Mouse (Mus musculus) lung, embryonic 14.5 days (tissue): ENCODE results near the gene Tom1l2. TPM values are rescaled to one million over a fixed set of nuclear protein-coding genes. Genes with fewer than 3 reads are reported as not detected.

Source experiments
- ATAC-seq: fragments of 200-750 bp; cut with Nextera tagmentation; 2 replicates; pipeline ENCODE4 v1.8.0; 2017; ENCODE audit warnings: mild to moderate bottlenecking, moderate TSS enrichment, moderate library complexity; ENCODE audit not compliant: insufficient read depth
- DNase-seq: peaks from one replicate; pipeline ENCODE4 v3.0.0-alpha.2; 2015
- H3K27ac ChIP-seq: fragments of 300-500 bp; sonication (generic); 2 replicates; pipeline ENCODE4 v1.5.1; 2014; ENCODE audit warnings: low read depth, mild to moderate bottlenecking, moderate library complexity
- H3K27me3 ChIP-seq: fragments of 300-500 bp; sonication (generic); 2 replicates; pipeline ENCODE4 v1.6.1; 2014; ENCODE audit warnings: low read length, control low read depth; ENCODE audit not compliant: insufficient read depth
- H3K36me3 ChIP-seq: fragments of 300-500 bp; sonication (generic); 2 replicates; pipeline ENCODE4 v1.6.1; 2014; ENCODE audit warnings: control low read depth; ENCODE audit not compliant: insufficient read depth
- H3K4me1 ChIP-seq: fragments of 300-500 bp; sonication (generic); 2 replicates; pipeline ENCODE4 v1.6.1; 2014; ENCODE audit warnings: antibody characterized with exemption, control low read depth; ENCODE audit not compliant: insufficient read depth
- H3K4me2 ChIP-seq: fragments of 300-500 bp; sonication (generic); 2 replicates; pipeline ENCODE4 v1.6.1; 2014; ENCODE audit warnings: mild to moderate bottlenecking
- H3K4me3 ChIP-seq: fragments of 300-500 bp; sonication (generic); 2 replicates; pipeline ENCODE4 v1.5.1; 2014; ENCODE audit warnings: low read depth, low read length
- H3K9ac ChIP-seq: fragments of 300-500 bp; sonication (generic); 2 replicates; pipeline ENCODE4 v1.6.1; 2014
- H3K9me3 ChIP-seq: fragments of 300-500 bp; sonication (generic); 2 replicates; pipeline ENCODE4 v1.6.1; 2016; ENCODE audit warnings: low read depth, low read length, control low read depth
- CTCF ChIP-seq: IDR thresholded peaks from 2 replicates; pipeline ENCODE4 v1.5.1; 2016; ENCODE audit warnings: antibody characterized with exemption, low read depth
- WGBS: fragments of 180-500 bp; shearing (Covaris S2); extraction: QIAGEN DNeasy Blood & Tissue Kit; methylation state at CpG from one replicate; pipeline ENCODE4 v1.1.7; 2014; 5-methylcytosine and 5-hydroxymethylcytosine counted together
- polyA plus RNA-seq: library from polyadenylated mRNA; unstranded; fragments of >200 nt; fragmentation: Nextera tagmentation; extraction: Ambion mirVana; gene quantifications from 2 replicates; pipeline ENCODE4 v1.2.1, GENCODE M21; 2014

Gene Tom1l2
- polyA plus RNA-seq, 1 experiment from 2014 or later, result 20.6 TPM

DNA sequence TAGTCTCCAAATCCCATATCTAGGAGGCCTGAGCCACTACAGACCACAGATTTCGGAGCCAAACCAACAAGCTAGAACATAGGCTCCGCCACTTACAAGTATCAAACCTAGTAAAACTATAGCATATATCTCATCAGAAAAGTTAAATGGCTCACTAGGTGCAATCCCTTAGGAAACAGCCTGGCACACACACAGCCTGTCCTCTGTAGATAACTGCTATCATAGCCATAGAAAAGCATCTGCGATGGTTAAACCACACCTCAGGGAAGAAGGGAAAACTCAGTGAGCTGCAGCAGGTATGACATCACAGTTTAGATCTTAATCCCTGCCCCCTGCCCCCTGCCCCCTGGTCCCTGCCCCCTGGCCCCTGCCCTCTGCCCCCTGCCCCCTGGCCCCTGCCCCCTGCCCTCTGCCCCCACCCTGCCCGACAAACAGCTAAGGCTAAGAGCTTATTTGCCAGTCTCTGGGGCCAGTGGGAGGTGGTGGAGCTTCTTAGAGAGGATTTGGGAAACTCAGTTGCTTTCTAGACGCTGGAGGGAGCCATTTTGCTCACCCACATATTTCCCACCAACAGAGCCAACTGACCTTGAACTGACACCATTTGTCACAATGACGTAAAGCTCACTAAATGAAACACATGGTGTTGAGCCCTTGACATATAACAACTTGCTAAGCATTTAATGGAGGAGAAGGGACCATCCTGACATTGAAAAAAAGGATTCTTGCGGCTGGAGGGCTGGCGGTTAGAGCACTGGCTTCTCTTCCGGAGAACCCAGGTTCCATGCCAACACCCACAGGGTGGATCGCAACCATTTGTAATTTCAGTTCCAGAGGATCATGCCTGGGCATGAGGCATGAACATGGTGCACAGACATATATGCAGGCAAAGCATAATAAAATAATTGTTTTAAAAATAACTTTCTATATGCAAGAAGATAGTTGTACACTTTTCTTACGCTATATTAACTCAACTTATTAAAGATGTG, 72.0 kb downstream of the Tom1l2 start:
- H3K4me1 ChIP-seq, result peaks cover 18% of the 10 kb centered on the region
- H3K27ac ChIP-seq, result peak overlapping the region; percentile 36; the same call in 1 of the 2 replicates
- no peak overlapping the region for H3K4me2 ChIP-seq
- DNase-seq (peak; percentile 82), ATAC-seq (no peak)
- no peak overlapping the region for H3K9ac ChIP-seq
- H3K27me3 ChIP-seq, result no peaks in the 10 kb centered on the region
- no peaks in the 10 kb centered on the region for H3K9me3 ChIP-seq
- no peaks in the 10 kb centered on the region for H3K36me3 ChIP-seq
- WGBS, result 61% methylated on average over 11 of the region's 11 CpGs
- peak; percentile 20; the same call in 1 of the 2 replicates for TF ChIP-seq CTCF
- H3K4me3 ChIP-seq, result no peak overlapping the region

DNA sequence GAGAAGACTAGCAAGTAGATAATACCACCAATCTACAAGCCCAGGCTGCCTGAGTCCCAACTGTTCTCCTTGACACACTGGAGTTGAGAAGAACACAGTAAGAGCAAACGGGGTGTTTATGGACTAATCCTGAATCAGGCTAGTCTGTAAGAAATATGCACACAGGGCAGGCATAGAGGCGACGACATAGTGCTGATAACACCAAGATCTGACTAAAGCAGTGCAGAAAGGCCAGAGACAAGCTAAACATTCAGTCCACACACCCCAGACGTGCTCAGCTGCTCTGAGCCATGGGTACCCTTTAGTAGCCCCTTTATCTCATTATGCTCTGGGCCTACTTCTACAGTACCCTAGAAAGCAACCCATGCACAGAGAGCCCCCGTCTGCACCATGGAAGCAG, 73.2 kb downstream of the Tom1l2 start:
- H3K27ac ChIP-seq, result peak overlapping the region; percentile 37; the same call in 1 of the 2 replicates
- no peak for ATAC-seq

DNA sequence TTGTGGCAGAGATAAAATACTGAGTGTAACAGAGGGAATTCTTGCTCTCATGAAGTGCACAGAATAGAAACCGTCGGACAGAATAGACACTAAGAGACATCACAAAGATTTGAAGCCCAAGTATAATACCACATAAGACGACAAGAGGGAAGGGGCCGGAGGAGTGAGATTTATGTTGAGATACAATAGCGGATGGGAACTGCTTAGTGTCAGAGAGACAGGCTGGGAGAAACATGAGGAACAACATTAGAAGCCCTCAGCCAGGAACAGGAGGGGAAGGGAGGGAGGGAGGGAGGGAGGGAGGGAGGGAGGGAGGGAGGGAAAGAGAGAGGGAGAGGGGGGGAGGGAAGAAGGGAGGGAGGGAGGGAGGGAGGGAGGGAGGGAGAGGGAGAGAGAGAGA, 74.9 kb downstream of the Tom1l2 start:
- ATAC-seq (no peak), DNase-seq (peak; percentile 28)
- Histone ChIP-seq H3K27me3 (no peaks in the 10 kb centered on the region), H3K9me3 (no peaks in the 10 kb centered on the region), H3K4me2 (no peak overlapping the region), H3K9ac (no peak overlapping the region), H3K4me1 (peaks cover 28% of the 10 kb centered on the region), H3K36me3 (no peaks in the 10 kb centered on the region), H3K27ac (no peak overlapping the region), H3K4me3 (no peak overlapping the region)
- 30% methylated on average over 5 of the region's 5 CpGs for WGBS
- no peak for TF ChIP-seq CTCF

More for the DNA sequence above, 73.2 kb downstream of the Tom1l2 start:
- DNase-seq, result no peak
- H3K36me3 ChIP-seq, result no peaks in the 10 kb centered on the region
- no peak overlapping the region for H3K4me2 ChIP-seq
- H3K9me3 ChIP-seq, result no peaks in the 10 kb centered on the region
- H3K9ac ChIP-seq, result no peak overlapping the region
- no peaks in the 10 kb centered on the region for H3K27me3 ChIP-seq
- no peak for TF ChIP-seq CTCF
- H3K4me1 ChIP-seq, result peaks cover 15% of the 10 kb centered on the region
- WGBS, result 52% methylated on average over 5 of the region's 5 CpGs
- H3K4me3 ChIP-seq, result no peak overlapping the region

DNA sequence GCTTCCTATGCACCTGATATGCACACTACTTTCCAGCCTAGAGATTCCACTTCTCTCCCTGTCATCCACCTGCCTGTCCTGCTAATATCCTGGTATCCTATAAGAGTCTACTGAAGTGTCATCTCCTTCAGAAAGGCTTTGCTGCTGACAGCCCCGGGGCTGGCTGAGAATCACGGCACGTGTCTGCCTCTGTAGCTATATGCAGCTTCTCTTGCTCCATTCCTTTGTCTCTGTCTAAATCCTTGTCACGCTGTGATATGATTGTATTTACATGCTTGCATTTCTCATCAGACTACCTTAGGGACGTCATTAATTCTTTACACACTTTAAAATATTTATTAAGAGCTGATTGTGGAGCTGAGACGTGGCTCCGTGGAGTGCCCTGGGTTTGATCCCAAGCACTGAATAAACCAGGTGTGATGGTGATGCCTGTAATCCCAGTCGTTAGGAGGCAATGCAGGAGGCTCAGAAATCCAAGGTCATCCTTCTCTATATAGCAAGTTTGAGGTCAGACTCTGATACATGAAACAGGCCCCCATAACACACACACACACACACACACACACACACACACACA, 75.5 kb downstream of the Tom1l2 start:
- Histone ChIP-seq H3K4me3 (no peak overlapping the region), H3K9ac (no peak overlapping the region), H3K4me2 (no peak overlapping the region), H3K4me1 (peaks cover 29% of the 10 kb centered on the region), H3K9me3 (no peaks in the 10 kb centered on the region), H3K27ac (no peak overlapping the region), H3K36me3 (no peaks in the 10 kb centered on the region), H3K27me3 (no peaks in the 10 kb centered on the region)
- DNase-seq (no peak), ATAC-seq (no peak)
- no peak for TF ChIP-seq CTCF
- WGBS, result 53% methylated on average over 8 of the region's 8 CpGs

DNA sequence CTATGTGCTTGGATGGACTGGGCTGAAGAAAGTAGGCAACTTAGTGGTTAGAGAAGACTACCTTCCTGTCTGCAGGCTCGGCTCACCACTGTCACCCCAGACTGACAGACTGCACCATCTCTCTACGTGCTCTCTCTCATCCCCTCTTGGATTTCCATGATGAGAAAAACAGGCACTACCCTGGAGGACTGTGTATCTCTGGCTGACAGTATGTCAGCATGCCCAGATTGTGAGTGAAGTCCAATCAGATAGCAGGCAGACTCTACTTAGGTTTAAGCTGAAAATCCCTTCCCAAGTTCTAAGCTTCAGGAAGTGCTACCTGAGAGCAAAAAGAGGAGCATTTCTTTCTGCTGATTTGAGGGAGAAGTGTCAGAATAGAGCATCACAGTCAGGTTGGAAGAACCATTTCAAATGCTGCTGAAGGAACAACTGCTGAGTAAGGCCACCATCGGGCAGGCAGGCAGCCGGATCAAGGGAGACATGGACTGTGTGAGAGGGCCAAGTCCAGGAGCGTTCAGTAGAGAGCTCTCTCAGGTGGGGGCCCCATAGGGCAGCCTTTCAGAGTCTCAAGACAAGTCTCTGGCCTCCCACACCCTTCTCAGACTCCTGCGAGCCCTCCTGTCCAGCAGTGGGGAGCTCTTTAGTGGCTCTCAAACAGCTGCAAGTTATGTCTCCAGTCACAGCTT, 76.2 kb downstream of the Tom1l2 start:
- H3K9ac ChIP-seq, result no peak overlapping the region
- H3K9me3 ChIP-seq, result no peaks in the 10 kb centered on the region
- no peak overlapping the region for H3K4me2 ChIP-seq
- no peak overlapping the region for H3K27ac ChIP-seq
- no peak for TF ChIP-seq CTCF
- ATAC-seq (no peak), DNase-seq (no peak)
- H3K4me1 ChIP-seq, result peaks cover 29% of the 10 kb centered on the region
- H3K27me3 ChIP-seq, result no peaks in the 10 kb centered on the region
- WGBS, result 71% methylated on average over 6 of the region's 6 CpGs
- H3K4me3 ChIP-seq, result no peak overlapping the region
- H3K36me3 ChIP-seq, result no peaks in the 10 kb centered on the region

DNA sequence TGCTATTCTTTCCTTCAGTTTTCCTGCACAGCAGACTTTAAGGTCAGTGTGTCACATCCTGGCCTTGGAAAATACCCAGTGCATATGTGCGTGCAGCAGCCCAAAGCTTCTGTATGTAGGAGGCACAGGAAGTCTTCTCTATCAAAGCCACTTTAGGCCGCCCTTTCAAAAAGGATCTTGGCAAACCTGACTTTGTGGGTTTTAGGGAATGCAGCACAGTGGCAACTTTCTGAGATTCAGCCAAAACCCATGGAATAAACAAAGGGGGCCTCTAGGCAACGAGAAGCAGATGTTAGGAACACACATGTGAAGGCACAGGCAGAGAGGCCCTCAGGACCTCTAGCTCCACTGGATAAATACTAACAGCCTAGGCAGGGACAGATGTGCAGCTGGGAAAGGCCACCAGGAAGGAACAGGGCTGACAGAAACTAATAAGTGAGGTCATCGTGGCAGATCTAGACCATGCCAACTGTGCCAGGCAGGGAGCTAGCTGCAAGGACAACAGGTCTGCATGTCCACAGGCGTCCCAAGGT, 79.4 kb downstream of the Tom1l2 start:
- Histone ChIP-seq H3K4me3 (no peak overlapping the region), H3K9ac (no peak overlapping the region), H3K9me3 (no peaks in the 10 kb centered on the region), H3K4me1 (peaks cover 19% of the 10 kb centered on the region), H3K27ac (peak overlapping the region; percentile 86), H3K4me2 (0 out of 2 replicates have a peak overlapping the region, but pooled peaks have one; percentile 0), H3K36me3 (0 out of 2 replicates have a peak, but pooled peaks cover 5% of the 10 kb centered on the region), H3K27me3 (no peaks in the 10 kb centered on the region)
- ATAC-seq (peak; percentile 89), DNase-seq (peak; percentile 83)
- no peak for TF ChIP-seq CTCF
- 24% methylated on average over 5 of the region's 5 CpGs for WGBS
